Comparison of ENCODE assay signal across 8 mouse cellular contexts in the genomic region with DNA sequence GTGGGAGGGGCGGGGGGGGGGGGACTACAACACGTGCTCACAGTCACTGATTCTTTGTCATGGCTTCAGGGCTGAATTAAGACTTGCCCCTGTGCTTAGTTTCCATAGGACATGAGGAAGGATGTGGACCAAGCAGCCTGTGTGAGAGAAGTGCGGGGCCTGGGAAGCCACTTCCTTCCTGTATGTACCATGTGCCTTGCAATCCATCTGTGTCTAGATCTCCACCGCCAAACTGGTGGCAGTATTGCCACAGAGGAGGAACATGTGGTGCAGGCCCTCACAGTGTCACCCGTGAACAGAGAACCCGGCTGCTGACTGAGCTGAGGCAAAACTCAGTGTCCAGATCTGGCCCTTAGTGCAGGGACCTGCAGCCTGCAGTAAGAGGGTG.
DNase-seq lines count a peak whose midpoint lies in the region; ATAC-seq and TF ChIP-seq lines count a peak whose summit lies in the region.

No protein-coding gene starts in this region.

- no peaks in the 10 kb centered on the region for H3K27me3 ChIP-seq in embryonic facial prominence, embryonic 10.5 days (replicated peaks; ENCODE audit: low read depth, poor library complexity, severe bottlenecking)
- H3K27me3 ChIP-seq in lung, embryonic 15.5 days, result no peaks in the 10 kb centered on the region

- no peaks in the 10 kb centered on the region for H3K9me3 ChIP-seq in embryonic facial prominence, embryonic 10.5 days
- H3K9me3 ChIP-seq in lung, embryonic 15.5 days, result no peaks in the 10 kb centered on the region

- 71% methylated on average over 6 of the region's 6 CpGs for WGBS in embryonic facial prominence, embryonic 10.5 days
- WGBS in lung, embryonic 15.5 days, result 45% methylated on average over 6 of the region's 6 CpGs

- H3K4me2 ChIP-seq in lung, embryonic 15.5 days, result no peak overlapping the region

- intact Hi-C loops in left cerebral cortex, adult 2 months (cut with DNase I), result loop anchor here (5.0 kb wide), 1 partner anchor 37 kb away; no protein-coding TSS in a partner anchor

- H3K36me3 ChIP-seq in embryonic facial prominence, embryonic 10.5 days (replicated peaks), result peaks cover 11% of the 10 kb centered on the region
- H3K36me3 ChIP-seq in lung, embryonic 15.5 days, result peaks cover 5% of the 10 kb centered on the region; the same call in 1 of the 2 replicates

- no peak for DNase-seq in left cerebral cortex, adult 2 months (ENCODE audit: extremely low spot score in 1 of 2, low spot score in 2 of 2)
- no peak for DNase-seq in left cerebral cortex, adult 11 months (ENCODE audit: low spot score)
- no peak for DNase-seq in embryonic facial prominence, embryonic 10.5 days (ENCODE audit: low spot score)
- peak; percentile 46 to 59 for DNase-seq in thymus, postnatal 10 days (ENCODE audit: low spot score in 2 of 2)
- no peak for DNase-seq in neural tube, embryonic 10.5 days (ENCODE audit: extremely low spot score, low spot score)
- DNase-seq in c-Kit-positive CD71-positive TER-119-positive erythroid progenitor cells, embryonic 14.5 days (ENCODE audit: low spot score), result no peak

- H3K9ac ChIP-seq in lung, embryonic 15.5 days, result no peak overlapping the region

- no peak overlapping the region for H3K4me3 ChIP-seq in left cerebral cortex, adult 2 months
- no peak overlapping the region for H3K4me3 ChIP-seq in embryonic facial prominence, embryonic 10.5 days
- H3K4me3 ChIP-seq in lung, embryonic 15.5 days, result no peak overlapping the region

- peak overlapping the region; percentile 28; the same call in 1 of the 2 replicates for H3K27ac ChIP-seq in left cerebral cortex, adult 2 months
- peak overlapping the region; percentile 77 for H3K27ac ChIP-seq in embryonic facial prominence, embryonic 10.5 days (replicated peaks)
- H3K27ac ChIP-seq in lung, embryonic 15.5 days, result peak overlapping the region; percentile 97

- no peak for TF ChIP-seq CTCF in left cerebral cortex, adult 2 months (IDR thresholded peaks at IDR 0.05)

- ATAC-seq in hematopoietic stem cell, adult 5-6 weeks (replicated peaks in 1 of 2; ENCODE audit: insufficient read depth in 1 of 2, low FRiP score in 2 of 2, low TSS enrichment in 1 of 2, low read depth in 1 of 2, poor library complexity in 2 of 2, severe bottlenecking in 2 of 2), result peak; percentile 90 to 96
- ATAC-seq in lung, embryonic 15.5 days (ENCODE audit: borderline replicate concordance, extremely low read depth, low FRiP score, low TSS enrichment), result no peak

- H3K4me1 ChIP-seq in embryonic facial prominence, embryonic 10.5 days, result peaks cover 60% of the 10 kb centered on the region
- H3K4me1 ChIP-seq in lung, embryonic 15.5 days, result peaks cover 54% of the 10 kb centered on the region

Comparison
In these comparisons a context has a peak if more than half of its experiments do, and no peak if none do; other contexts are left out.
1. DNase-seq: peak in thymus, postnatal 10 days (2 of 2); none in left cerebral cortex, adult 2 months (0 of 2), left cerebral cortex, adult 11 months (single experiment), embryonic facial prominence, embryonic 10.5 days (single experiment), neural tube, embryonic 10.5 days (single experiment) and c-Kit-positive CD71-positive TER-119-positive erythroid progenitor cells, embryonic 14.5 days (single experiment).
2. H3K27ac ChIP-seq: peak in every context shown above with its lines; median percentile 97 in lung, embryonic 15.5 days; 77 in embryonic facial prominence, embryonic 10.5 days; 28 in left cerebral cortex, adult 2 months.